Mouse (Mus musculus) myocyte (in vitro differentiated cells): ENCODE data around the gene Limch1. TPM values are rescaled to one million over a fixed set of nuclear protein-coding genes. Genes with fewer than 3 reads are reported as not detected.

Experiments used
- H3K27me3 ChIP-seq: one replicate; pipeline ENCODE4 v1.6.1; 2011; ENCODE audit not compliant: control insufficient read depth, insufficient read depth, insufficient read length
- H3K36me3 ChIP-seq: one replicate; pipeline ENCODE4 v1.6.1; 2011; ENCODE audit not compliant: control insufficient read depth, insufficient read depth
- H3K4me2 ChIP-seq: one replicate; pipeline ENCODE4 v1.6.1; 2011; ENCODE audit warnings: low read depth, control low read depth
- H3K4me3 ChIP-seq: one replicate; pipeline ENCODE4 v1.5.1; 2011; ENCODE audit warnings: mild to moderate bottlenecking, control low read depth, moderate library complexity
- H3K79me2 ChIP-seq: one replicate; pipeline ENCODE4 v1.6.1; 2011; ENCODE audit not compliant: control insufficient read depth, insufficient read depth
- H3ac ChIP-seq: one replicate; pipeline ENCODE4 v1.6.1; 2011; ENCODE audit not compliant: control insufficient read depth, insufficient read length
- CEBPB ChIP-seq: IDR thresholded peaks from 2 replicates; pipeline ENCODE4 v1.6.1; 2011; ENCODE audit warnings: mild to moderate bottlenecking, moderate library complexity; ENCODE audit not compliant: poor library complexity, insufficient read depth, severe bottlenecking
- E2F4 ChIP-seq: IDR thresholded peaks from one replicate; pipeline ENCODE4 v1.6.1; 2011; ENCODE audit warnings: mild to moderate bottlenecking, control low read depth, moderate library complexity; ENCODE audit not compliant: insufficient read depth
- MAX ChIP-seq: IDR thresholded peaks from one replicate; pipeline ENCODE4 v1.6.1; 2011; ENCODE audit warnings: low read depth, mild to moderate bottlenecking, control low read depth
- MYOD1 ChIP-seq, 3 experiments: IDR thresholded peaks; one replicate each; pipeline ENCODE4 v1.6.1; 2011; ENCODE audit warnings: control low read depth in 2 of 3, low read depth in 2 of 3, mild to moderate bottlenecking in 2 of 3, moderate library complexity in 1 of 3; ENCODE audit not compliant: insufficient read length in 2 of 3, control insufficient read depth in 1 of 3
- MYOG ChIP-seq, 3 experiments: IDR thresholded peaks; one replicate each; pipeline ENCODE4 v1.6.1; 2011; ENCODE audit warnings: control low read depth in 2 of 3, low read depth in 2 of 3, mild to moderate bottlenecking in 2 of 3; ENCODE audit not compliant: insufficient read length in 2 of 3, control insufficient read depth in 1 of 3, insufficient read depth in 1 of 3
- POLR2A ChIP-seq: IDR thresholded peaks from one replicate; pipeline ENCODE4 v1.6.1; 2011; ENCODE audit warnings: low read depth, mild to moderate bottlenecking, control low read depth, moderate library complexity; ENCODE audit not compliant: insufficient read length
- POLR2AphosphoS2 ChIP-seq: IDR thresholded peaks from one replicate; pipeline ENCODE4 v1.6.1; 2011; ENCODE audit warnings: low read depth, control low read depth; ENCODE audit not compliant: insufficient read length
- REST ChIP-seq: IDR thresholded peaks from one replicate; pipeline ENCODE4 v1.6.1; 2011; ENCODE audit warnings: mild to moderate bottlenecking, control low read depth, moderate library complexity; ENCODE audit not compliant: insufficient read depth, insufficient read length
- SRF ChIP-seq: IDR thresholded peaks from one replicate; pipeline ENCODE4 v1.6.1; 2011; ENCODE audit warnings: low read depth; ENCODE audit not compliant: control insufficient read depth, insufficient read length
- TCF12 ChIP-seq: IDR thresholded peaks from one replicate; pipeline ENCODE4 v1.6.1; 2011; ENCODE audit warnings: mild to moderate bottlenecking, control low read depth; ENCODE audit not compliant: poor library complexity, insufficient read depth, severe bottlenecking
- TCF3 ChIP-seq: IDR thresholded peaks from one replicate; pipeline ENCODE4 v1.6.1; 2011; ENCODE audit warnings: low read depth, control low read depth; ENCODE audit not compliant: insufficient read length
- USF1 ChIP-seq: IDR thresholded peaks from one replicate; pipeline ENCODE4 v1.6.1; 2011; ENCODE audit warnings: low read depth, mild to moderate bottlenecking, control low read depth, moderate library complexity
- polyA plus RNA-seq: library from polyadenylated mRNA; unstranded; fragments of >200 nt; fragmentation: generic; extraction: Trizol; gene quantifications from one replicate; pipeline ENCODE4 v1.2.1, GENCODE M21; 2012; ENCODE audit warnings: missing spikeins

Gene Limch1
- polyA plus RNA-seq, 1 experiment, result 0.79 TPM

- Histone ChIP-seq H3K27me3 (peaks cover 4% of the 10 kb centered on the region), H3K4me3 (no peak overlapping the region), H3ac (no peak overlapping the region), H3K79me2 (no peaks in the 10 kb centered on the region), H3K4me2 (no peak overlapping the region), H3K36me3 (no peaks in the 10 kb centered on the region)
- no peak for TF ChIP-seq USF1
- TF ChIP-seq REST, result no peak
- TF ChIP-seq TCF12, result no peak
- TF ChIP-seq SRF, result no peak
- no peak for TF ChIP-seq POLR2AphosphoS2
- TF ChIP-seq E2F4, result no peak
- no peak for TF ChIP-seq MYOD1 (IDR thresholded peaks at IDR 0.05; ENCODE audit: control insufficient read depth in 1 of 3, insufficient read length in 2 of 3, low read depth in 2 of 3)
- TF ChIP-seq MYOG (IDR thresholded peaks at IDR 0.05; ENCODE audit: control insufficient read depth in 1 of 3, insufficient read depth in 1 of 3, insufficient read length in 2 of 3, low read depth in 2 of 3), result no peak
- TF ChIP-seq MAX, result no peak
- TF ChIP-seq POLR2A, result no peak
- TF ChIP-seq TCF3, result no peak
- no peak for TF ChIP-seq CEBPB
Measured at GRCm38 (mm10) chr5:67025095-67025494, 279.5 kb downstream of the Limch1 start.

GRCm38 (mm10) chr5:67025581-67025980 lies 280.0 kb downstream of the Limch1 start:
- Histone ChIP-seq H3K4me3 (no peak overlapping the region), H3K79me2 (no peaks in the 10 kb centered on the region), H3K4me2 (no peak overlapping the region), H3K27me3 (peaks cover 4% of the 10 kb centered on the region), H3K36me3 (no peaks in the 10 kb centered on the region), H3ac (no peak overlapping the region)
- TF ChIP-seq REST (no peak), USF1 (no peak), POLR2A (no peak), SRF (no peak), MYOG (IDR thresholded peaks at IDR 0.05; ENCODE audit: control insufficient read depth in 1 of 3, insufficient read depth in 1 of 3, insufficient read length in 2 of 3, low read depth in 2 of 3) (no peak), CEBPB (no peak)

- no peaks in the 10 kb centered on the region for H3K36me3 ChIP-seq
- TF ChIP-seq TCF12, result no peak
- no peak for TF ChIP-seq POLR2A
- no peak for TF ChIP-seq MAX
- TF ChIP-seq REST, result no peak
- TF ChIP-seq POLR2AphosphoS2, result no peak
- TF ChIP-seq MYOG (IDR thresholded peaks at IDR 0.05; ENCODE audit: control insufficient read depth in 1 of 3, insufficient read depth in 1 of 3, insufficient read length in 2 of 3, low read depth in 2 of 3), result no peak
- no peak for TF ChIP-seq CEBPB
- TF ChIP-seq E2F4, result no peak
- no peak for TF ChIP-seq TCF3
- TF ChIP-seq USF1, result no peak
- no peak for TF ChIP-seq SRF
- TF ChIP-seq MYOD1 (IDR thresholded peaks at IDR 0.05; ENCODE audit: control insufficient read depth in 1 of 3, insufficient read length in 2 of 3, low read depth in 2 of 3), result no peak
- no peaks in the 10 kb centered on the region for H3K79me2 ChIP-seq
- no peak overlapping the region for H3ac ChIP-seq
- H3K27me3 ChIP-seq, result peaks cover 4% of the 10 kb centered on the region
- no peak overlapping the region for H3K4me2 ChIP-seq
- no peak overlapping the region for H3K4me3 ChIP-seq
Measured at GRCm38 (mm10) chr5:67028786-67029185, 283.2 kb downstream of the Limch1 start.

- Histone ChIP-seq H3K27me3 (no peaks in the 10 kb centered on the region), H3ac (no peak overlapping the region), H3K79me2 (no peaks in the 10 kb centered on the region), H3K4me2 (no peak overlapping the region), H3K4me3 (no peak overlapping the region), H3K36me3 (no peaks in the 10 kb centered on the region)
- no peak for TF ChIP-seq POLR2A
- no peak for TF ChIP-seq MYOD1 (IDR thresholded peaks at IDR 0.05; ENCODE audit: control insufficient read depth in 1 of 3, insufficient read length in 2 of 3, low read depth in 2 of 3)
- TF ChIP-seq MYOG (IDR thresholded peaks at IDR 0.05; ENCODE audit: control insufficient read depth in 1 of 3, insufficient read depth in 1 of 3, insufficient read length in 2 of 3, low read depth in 2 of 3), result no peak
- TF ChIP-seq TCF3, result no peak
- no peak for TF ChIP-seq E2F4
- TF ChIP-seq POLR2AphosphoS2, result no peak
- no peak for TF ChIP-seq SRF
- TF ChIP-seq MAX, result no peak
- TF ChIP-seq REST, result no peak
- no peak for TF ChIP-seq TCF12
- no peak for TF ChIP-seq USF1
- TF ChIP-seq CEBPB, result no peak
Measured at GRCm38 (mm10) chr5:67029946-67030345, 284.3 kb downstream of the Limch1 start.

- Histone ChIP-seq H3ac (no peak overlapping the region), H3K36me3 (no peaks in the 10 kb centered on the region), H3K4me2 (no peak overlapping the region), H3K79me2 (no peaks in the 10 kb centered on the region), H3K4me3 (no peak overlapping the region), H3K27me3 (no peaks in the 10 kb centered on the region)
- TF ChIP-seq CEBPB (no peak), REST (no peak), USF1 (no peak), E2F4 (no peak), POLR2A (no peak), MYOD1 (IDR thresholded peaks at IDR 0.05; ENCODE audit: control insufficient read depth in 1 of 3, insufficient read length in 2 of 3, low read depth in 2 of 3) (no peak), TCF3 (no peak), MYOG (IDR thresholded peaks at IDR 0.05; ENCODE audit: control insufficient read depth in 1 of 3, insufficient read depth in 1 of 3, insufficient read length in 2 of 3, low read depth in 2 of 3) (no peak), SRF (no peak), POLR2AphosphoS2 (no peak), TCF12 (no peak), MAX (no peak)
Measured at GRCm38 (mm10) chr5:67032601-67033000, 287.0 kb downstream of the Limch1 start.
